Comparison of ENCODE assay signal across 10 mouse cellular contexts in the genomic region with DNA sequence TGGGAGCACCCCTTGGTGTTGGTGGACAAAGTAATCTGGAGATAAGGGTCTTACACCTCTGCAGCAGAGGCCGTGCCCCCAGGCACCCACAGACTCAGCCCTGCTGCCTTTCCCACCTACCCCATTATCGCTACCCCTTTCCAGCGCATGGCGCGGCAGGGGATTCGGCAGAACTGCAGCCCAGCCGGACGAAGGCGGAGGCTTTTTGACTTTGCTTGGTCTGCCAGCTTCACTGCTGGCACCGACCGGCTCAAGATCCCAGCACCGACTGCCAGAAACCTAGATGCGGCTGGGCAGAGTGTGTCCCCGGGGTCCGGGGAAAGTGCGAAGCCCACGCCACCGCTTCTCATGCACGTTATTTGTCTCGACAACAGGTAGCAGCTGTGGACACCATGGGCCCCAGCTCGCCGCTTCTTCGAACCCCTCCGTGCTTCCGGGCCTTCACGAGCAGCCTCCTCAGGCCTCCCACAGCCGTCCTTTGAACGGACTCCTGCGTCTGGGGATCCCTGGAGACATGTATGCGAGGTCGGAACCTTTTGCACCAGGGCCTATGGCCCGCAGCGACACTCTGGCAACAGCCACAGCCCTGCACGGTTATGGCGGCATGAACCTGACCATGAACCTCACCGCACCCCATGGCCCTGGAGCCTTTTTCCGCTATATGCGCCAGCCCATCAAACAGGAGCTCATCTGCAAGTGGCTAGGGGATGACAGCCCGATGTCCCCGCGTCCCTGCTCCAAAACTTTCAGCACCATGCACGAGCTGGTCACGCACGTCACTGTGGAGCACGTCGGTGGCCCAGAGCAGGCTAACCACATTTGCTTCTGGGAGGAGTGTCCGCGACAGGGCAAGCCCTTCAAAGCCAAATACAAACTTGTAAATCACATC. TPM values are rescaled to one million over a fixed set of nuclear protein-coding genes. Genes with fewer than 3 reads are reported as not detected.
DNase-seq lines count a peak whose midpoint lies in the region; ATAC-seq and TF ChIP-seq lines count a peak whose summit lies in the region.
"Had no signal": no experiment of that assay in that cellular context is flagged by ENCODE, and none has a peak within 500 bp of the region (broad histone marks: within the 10 kb centered on the region; RNA-seq: fewer than 3 reads in every experiment).

No protein-coding gene starts in this region.

- H3K9me3 ChIP-seq in intestine, embryonic 14.5 days (ENCODE audit: control insufficient read depth, low read length), result no peaks in the 10 kb centered on the region
- H3K9me3 ChIP-seq in intestine, postnatal 0 days (ENCODE audit: control insufficient read depth), result no peaks in the 10 kb centered on the region
- no peaks in the 10 kb centered on the region for H3K9me3 ChIP-seq in hindbrain, embryonic 14.5 days (ENCODE audit: control insufficient read depth, low read length)
- no peaks in the 10 kb centered on the region for H3K9me3 ChIP-seq in neural tube, embryonic 13.5 days

- peak; percentile 70 for DNase-seq in intestine, embryonic 14.5 days (ENCODE audit: low spot score)
- no peak for DNase-seq in hindbrain, embryonic 14.5 days (ENCODE audit: low spot score)
- DNase-seq in right cerebral cortex, postnatal 10 days (ENCODE audit: low spot score in 2 of 2), result no peak
- DNase-seq in lung, postnatal 25 days (ENCODE audit: low spot score), result no peak

- H3K4me1 ChIP-seq in intestine, embryonic 14.5 days (replicated peaks; ENCODE audit: control insufficient read depth, insufficient read depth, low read length), result peaks cover 4% of the 10 kb centered on the region; the same call in 1 of the 2 replicates
- H3K4me1 ChIP-seq in intestine, postnatal 0 days (replicated peaks; ENCODE audit: control insufficient read depth, insufficient read depth, low read length), result peaks cover 2% of the 10 kb centered on the region; the same call in 1 of the 2 replicates
- H3K4me1 ChIP-seq in cortical plate, adult 2 months (ENCODE audit: control insufficient read depth, insufficient read depth, low read length), result no peaks in the 10 kb centered on the region
- peaks cover 6% of the 10 kb centered on the region; the same call in 1 of the 2 replicates for H3K4me1 ChIP-seq in hindbrain, embryonic 14.5 days (replicated peaks; ENCODE audit: control insufficient read depth, insufficient read depth, low read length)
- H3K4me1 ChIP-seq in neural tube, embryonic 13.5 days (replicated peaks), result peaks cover 32% of the 10 kb centered on the region

- no peak overlapping the region for H3K4me3 ChIP-seq in intestine, embryonic 14.5 days (ENCODE audit: low read depth, low read length)
- no peak overlapping the region for H3K4me3 ChIP-seq in intestine, postnatal 0 days (ENCODE audit: low read depth, low read length)
- 0 out of 2 replicates have a peak overlapping the region, but pooled peaks have one; percentile 2 for H3K4me3 ChIP-seq in cortical plate, adult 2 months (ENCODE audit: insufficient read depth, low read length)
- H3K4me3 ChIP-seq in hindbrain, embryonic 14.5 days (replicated peaks; ENCODE audit: low read length), result peak overlapping the region; percentile 41
- H3K4me3 ChIP-seq in neural tube, embryonic 13.5 days, result peak overlapping the region; percentile 51

- TF ChIP-seq CTCF in intestine, postnatal 0 days (IDR thresholded peaks at IDR 0.05; ENCODE audit: low read depth), result no peak
- TF ChIP-seq CTCF in cortical plate, adult 2 months (IDR thresholded peaks at IDR 0.05; ENCODE audit: extremely low read depth, insufficient read depth, low read length), result no peak

- H3K27ac ChIP-seq in intestine, embryonic 14.5 days (ENCODE audit: low read depth), result no peak overlapping the region
- H3K27ac ChIP-seq in intestine, postnatal 0 days (ENCODE audit: low read depth, low read length), result no peak overlapping the region
- H3K27ac ChIP-seq in cortical plate, adult 2 months (ENCODE audit: insufficient read depth, low read length), result no peak overlapping the region
- H3K27ac ChIP-seq in hindbrain, embryonic 14.5 days, result peak overlapping the region; percentile 93
- peak overlapping the region; percentile 98 for H3K27ac ChIP-seq in neural tube, embryonic 13.5 days (replicated peaks)
- H3K27ac ChIP-seq: liver, embryonic 14.5 days had no signal

- H3K27me3 ChIP-seq in intestine, embryonic 14.5 days (replicated peaks; ENCODE audit: control insufficient read depth, insufficient read depth, low read length), result peaks cover 100% of the 10 kb centered on the region
- peaks cover 94% of the 10 kb centered on the region for H3K27me3 ChIP-seq in intestine, postnatal 0 days (replicated peaks; ENCODE audit: control insufficient read depth, insufficient read depth, low read length)
- peaks cover 85% of the 10 kb centered on the region for H3K27me3 ChIP-seq in hindbrain, embryonic 14.5 days (ENCODE audit: control insufficient read depth, insufficient read depth, low read length)
- H3K27me3 ChIP-seq in neural tube, embryonic 13.5 days, result peaks cover 86% of the 10 kb centered on the region

- no peak overlapping the region for H3K9ac ChIP-seq in intestine, embryonic 14.5 days (ENCODE audit: low read length)
- H3K9ac ChIP-seq in intestine, postnatal 0 days (ENCODE audit: low read depth, low read length), result no peak overlapping the region
- H3K9ac ChIP-seq in hindbrain, embryonic 14.5 days, result peak overlapping the region; percentile 72
- H3K9ac ChIP-seq in neural tube, embryonic 13.5 days, result peak overlapping the region; percentile 82
- H3K9ac ChIP-seq: liver, embryonic 14.5 days had no signal

- no peaks in the 10 kb centered on the region for H3K36me3 ChIP-seq in intestine, embryonic 14.5 days (ENCODE audit: control insufficient read depth, insufficient read depth, low read length)
- no peaks in the 10 kb centered on the region for H3K36me3 ChIP-seq in intestine, postnatal 0 days (ENCODE audit: control insufficient read depth, insufficient read depth)
- H3K36me3 ChIP-seq in hindbrain, embryonic 14.5 days (replicated peaks; ENCODE audit: control insufficient read depth, insufficient read depth), result no peaks in the 10 kb centered on the region
- no peaks in the 10 kb centered on the region for H3K36me3 ChIP-seq in neural tube, embryonic 13.5 days

- WGBS in intestine, embryonic 14.5 days, result under 1% methylated on average over 48 of the region's 48 CpGs
- WGBS in intestine, postnatal 0 days, result 1% methylated on average over 48 of the region's 48 CpGs
- WGBS in hindbrain, embryonic 14.5 days, result 1% methylated on average over 48 of the region's 48 CpGs
- WGBS in neural tube, embryonic 13.5 days, result under 1% methylated on average over 48 of the region's 48 CpGs

- no peak for TF ChIP-seq POLR2A in cortical plate, adult 2 months (IDR thresholded peaks at IDR 0.05; ENCODE audit: extremely low read depth, insufficient read depth, low read length)

- ATAC-seq in intestine, embryonic 14.5 days (replicated peaks; ENCODE audit: low FRiP score, low TSS enrichment, low read depth), result no peak
- no peak for ATAC-seq in intestine, postnatal 0 days
- ATAC-seq in hindbrain, embryonic 14.5 days (ENCODE audit: low FRiP score), result 0 out of 2 replicates have a peak, but pooled peaks have one; percentile 5
- ATAC-seq in neural tube, embryonic 13.5 days (ENCODE audit: low read depth), result no peak
- no peak for ATAC-seq in CD4-positive, CD25-positive, alpha-beta regulatory T cell, adult 4 months

- no peak overlapping the region for H3K4me2 ChIP-seq in intestine, embryonic 14.5 days (ENCODE audit: low read length)
- no peak overlapping the region for H3K4me2 ChIP-seq in intestine, postnatal 0 days (replicated peaks; ENCODE audit: low read depth)
- peak overlapping the region; percentile 76 for H3K4me2 ChIP-seq in hindbrain, embryonic 14.5 days (replicated peaks)
- peak overlapping the region; percentile 75 for H3K4me2 ChIP-seq in neural tube, embryonic 13.5 days

RNA-seq across cellular contexts. Expression of a gene that starts 13.0 kb away (rescaled TPM):
- polyA plus RNA-seq in intestine, embryonic 14.5 days (2014; fragmentation: Nextera tagmentation; extraction: Ambion mirVana), result not detected in 2 replicates
- not detected in 2 replicates for polyA plus RNA-seq in intestine, postnatal 0 days (2015; fragmentation: Nextera tagmentation; extraction: Ambion mirVana)
- 21.0 and 26.3 TPM in 2 replicates for polyA plus RNA-seq in cortical plate, adult 2 months (2012; rRNA removed)
- 21.4 and 25.1 TPM in 2 replicates for polyA plus RNA-seq in hindbrain, embryonic 14.5 days (2014; fragmentation: Nextera tagmentation; extraction: Ambion mirVana)
- 16.5 and 19.9 TPM in 2 replicates for polyA plus RNA-seq in neural tube, embryonic 13.5 days (2015; fragmentation: Nextera tagmentation; extraction: Ambion mirVana)
- polyA plus RNA-seq in CD4-positive, CD25-positive, alpha-beta regulatory T cell, adult 4 months (2017; shearing (Covaris generic)), result not detected
- polyA plus RNA-seq: heart, postnatal 0 days had no signal

RNA-seq across cellular contexts. Expression of a gene that starts 16.4 kb away (rescaled TPM):
- not detected in 2 replicates for polyA plus RNA-seq in intestine, embryonic 14.5 days (2014; fragmentation: Nextera tagmentation; extraction: Ambion mirVana)
- polyA plus RNA-seq in intestine, postnatal 0 days (2015; fragmentation: Nextera tagmentation; extraction: Ambion mirVana), result not detected in 2 replicates
- polyA plus RNA-seq in cortical plate, adult 2 months (2012; rRNA removed), result 3.4 and 3.9 TPM in 2 replicates
- polyA plus RNA-seq in hindbrain, embryonic 14.5 days (2014; fragmentation: Nextera tagmentation; extraction: Ambion mirVana), result 47.8 and 54.9 TPM in 2 replicates
- 43.0 and 51.6 TPM in 2 replicates for polyA plus RNA-seq in neural tube, embryonic 13.5 days (2015; fragmentation: Nextera tagmentation; extraction: Ambion mirVana)
- under 1 TPM in 1 of 2 experiments, not detected in 1; 0.24 TPM for polyA plus RNA-seq in CD4-positive, CD25-positive, alpha-beta regulatory T cell, adult 4 months (2017; shearing (Covaris generic))
- polyA plus RNA-seq: heart, postnatal 0 days had no signal

Comparison
In these comparisons a context has a peak if more than half of its experiments do, and no peak if none do; other contexts are left out.
1. H3K27ac ChIP-seq: peak in hindbrain, embryonic 14.5 days (single experiment) and neural tube, embryonic 13.5 days (single experiment); none in intestine, embryonic 14.5 days (single experiment), intestine, postnatal 0 days (single experiment) and cortical plate, adult 2 months (single experiment).
2. H3K4me2 ChIP-seq: peak in hindbrain, embryonic 14.5 days (single experiment) and neural tube, embryonic 13.5 days (single experiment); none in intestine, embryonic 14.5 days (single experiment) and intestine, postnatal 0 days (single experiment).
3. H3K4me3 ChIP-seq: peak in cortical plate, adult 2 months (single experiment), hindbrain, embryonic 14.5 days (single experiment) and neural tube, embryonic 13.5 days (single experiment); none in intestine, embryonic 14.5 days (single experiment) and intestine, postnatal 0 days (single experiment).
4. H3K9ac ChIP-seq: peak in hindbrain, embryonic 14.5 days (single experiment) and neural tube, embryonic 13.5 days (single experiment); none in intestine, embryonic 14.5 days (single experiment) and intestine, postnatal 0 days (single experiment).
5. RNA of a gene that starts 13.0 kb away (polyA plus RNA-seq): 21.0 to 26.3 TPM in cortical plate, adult 2 months, 21.4 to 25.1 TPM in hindbrain, embryonic 14.5 days and 16.5 to 19.9 TPM in neural tube, embryonic 13.5 days; not detected in intestine, embryonic 14.5 days, not detected in CD4-positive, CD25-positive, alpha-beta regulatory T cell, adult 4 months and not detected in intestine, postnatal 0 days; every median in the first group is over 10 times any median in the second.